Mouse (Mus musculus): ENCODE results near the gene Mettl1. TPM values are rescaled to one million over a fixed set of nuclear protein-coding genes. Genes with fewer than 3 reads are reported as not detected.

The Mettl1 gene
- polyA plus RNA-seq, 1 experiment from 2014 or later, result 67.4 TPM

GRCm38 (mm10) chr10:127081996-127082620 is 40.9 kb downstream of the Mettl1 start:
- H3K27ac ChIP-seq, result no peak overlapping the region
- H3K36me3 ChIP-seq, result no peaks in the 10 kb centered on the region
- H3K9me3 ChIP-seq (replicated peaks), result no peaks in the 10 kb centered on the region
- peaks cover 50% of the 10 kb centered on the region for H3K4me1 ChIP-seq
- H3K27me3 ChIP-seq, result peaks cover 93% of the 10 kb centered on the region
- H3K4me2 ChIP-seq, result no peak overlapping the region
- no peak overlapping the region for H3K4me3 ChIP-seq (replicated peaks)
- no peak for ATAC-seq (replicated peaks; ENCODE audit: low FRiP score)
- H3K9ac ChIP-seq, result no peak overlapping the region
- 35% methylated on average over 8 of the region's 8 CpGs for WGBS

GRCm38 (mm10) chr10:127083292-127083914 is 42.2 kb downstream of the Mettl1 start:
- ATAC-seq (replicated peaks; ENCODE audit: low FRiP score), result no peak
- Histone ChIP-seq H3K27me3 (peaks cover 93% of the 10 kb centered on the region), H3K4me3 (replicated peaks) (no peak overlapping the region), H3K4me2 (no peak overlapping the region), H3K4me1 (peaks cover 43% of the 10 kb centered on the region), H3K9me3 (replicated peaks) (no peaks in the 10 kb centered on the region), H3K36me3 (no peaks in the 10 kb centered on the region), H3K9ac (no peak overlapping the region), H3K27ac (no peak overlapping the region)
- WGBS, result 27% methylated on average over 8 of the region's 8 CpGs

GRCm38 (mm10) chr10:127083915-127084306 is 42.7 kb downstream of the Mettl1 start:
- Histone ChIP-seq H3K27me3 (peaks cover 92% of the 10 kb centered on the region), H3K9ac (no peak overlapping the region), H3K36me3 (no peaks in the 10 kb centered on the region), H3K9me3 (replicated peaks) (no peaks in the 10 kb centered on the region), H3K4me3 (replicated peaks) (no peak overlapping the region), H3K27ac (no peak overlapping the region), H3K4me2 (no peak overlapping the region), H3K4me1 (peaks cover 38% of the 10 kb centered on the region)
- no peak for ATAC-seq (replicated peaks; ENCODE audit: low FRiP score)
- WGBS, result 28% methylated on average over 5 of the region's 5 CpGs

- ATAC-seq (replicated peaks; ENCODE audit: low FRiP score), result no peak
- no peak overlapping the region for H3K4me3 ChIP-seq (replicated peaks)
- WGBS, result 82% methylated on average over 9 of the region's 9 CpGs
- H3K27ac ChIP-seq, result no peak overlapping the region
- no peak overlapping the region for H3K9ac ChIP-seq
- no peaks in the 10 kb centered on the region for H3K9me3 ChIP-seq (replicated peaks)
- H3K27me3 ChIP-seq, result peaks cover 92% of the 10 kb centered on the region
- no peaks in the 10 kb centered on the region for H3K36me3 ChIP-seq
- peaks cover 26% of the 10 kb centered on the region for H3K4me1 ChIP-seq
- no peak overlapping the region for H3K4me2 ChIP-seq
Observed at GRCm38 (mm10) chr10:127085052-127085451, 43.8 kb downstream of the Mettl1 start.

GRCm38 (mm10) chr10:127085633-127086032 is 44.4 kb downstream of the Mettl1 start:
- Histone ChIP-seq H3K4me1 (peaks cover 23% of the 10 kb centered on the region), H3K27me3 (peaks cover 92% of the 10 kb centered on the region)
- no peak for ATAC-seq (replicated peaks; ENCODE audit: low FRiP score)

GRCm38 (mm10) chr10:127090560-127091411 is 49.6 kb downstream of the Mettl1 start:
- H3K4me3 ChIP-seq (replicated peaks), result peak overlapping the region; percentile 26
- H3K9me3 ChIP-seq (replicated peaks), result no peaks in the 10 kb centered on the region
- no peak overlapping the region for H3K27ac ChIP-seq
- peaks cover 77% of the 10 kb centered on the region for H3K27me3 ChIP-seq
- H3K4me1 ChIP-seq, result peaks cover 23% of the 10 kb centered on the region
- H3K4me2 ChIP-seq, result peak overlapping the region; percentile 51
- WGBS, result 8% methylated on average over 57 of the region's 57 CpGs
- H3K36me3 ChIP-seq, result peaks cover 8% of the 10 kb centered on the region
- no peak overlapping the region for H3K9ac ChIP-seq
- ATAC-seq (replicated peaks; ENCODE audit: low FRiP score), result 0 out of 2 replicates have a peak, but pooled peaks have one; percentile 29

More at GRCm38 (mm10) chr10:127085633-127086032, 44.4 kb downstream of the Mettl1 start:
- H3K4me3 ChIP-seq (replicated peaks), result no peak overlapping the region
- no peak overlapping the region for H3K27ac ChIP-seq
- WGBS, result 70% methylated on average over 6 of the region's 6 CpGs
- no peaks in the 10 kb centered on the region for H3K36me3 ChIP-seq
- no peaks in the 10 kb centered on the region for H3K9me3 ChIP-seq (replicated peaks)
- H3K9ac ChIP-seq, result no peak overlapping the region
- H3K4me2 ChIP-seq, result no peak overlapping the region

GRCm38 (mm10) chr10:127091507-127092396 is 50.5 kb downstream of the Mettl1 start:
- Histone ChIP-seq H3K27me3 (peaks cover 74% of the 10 kb centered on the region), H3K4me1 (peaks cover 23% of the 10 kb centered on the region), H3K9ac (no peak overlapping the region), H3K4me2 (peak overlapping the region; percentile 51), H3K9me3 (replicated peaks) (no peaks in the 10 kb centered on the region), H3K4me3 (replicated peaks) (peak overlapping the region; percentile 26), H3K36me3 (peaks cover 18% of the 10 kb centered on the region), H3K27ac (no peak overlapping the region)
- 9% methylated on average over 51 of the region's 51 CpGs for WGBS
- peak; percentile 20; the same call in 1 of the 2 replicates for ATAC-seq (replicated peaks; ENCODE audit: low FRiP score)

- no peak for ATAC-seq (replicated peaks; ENCODE audit: low FRiP score)
- Histone ChIP-seq H3K4me2 (no peak overlapping the region), H3K27ac (no peak overlapping the region), H3K36me3 (peaks cover 27% of the 10 kb centered on the region), H3K4me1 (peaks cover 23% of the 10 kb centered on the region), H3K27me3 (peaks cover 64% of the 10 kb centered on the region), H3K9me3 (replicated peaks) (no peaks in the 10 kb centered on the region), H3K9ac (no peak overlapping the region), H3K4me3 (replicated peaks) (no peak overlapping the region)
- 45% methylated on average over 4 of the region's 4 CpGs for WGBS
Observed at GRCm38 (mm10) chr10:127092742-127093141, 51.5 kb downstream of the Mettl1 start.

GRCm38 (mm10) chr10:127094382-127094802 is 53.2 kb downstream of the Mettl1 start:
- Histone ChIP-seq H3K4me2 (no peak overlapping the region), H3K4me3 (replicated peaks) (no peak overlapping the region), H3K27me3 (peaks cover 48% of the 10 kb centered on the region), H3K9ac (no peak overlapping the region), H3K9me3 (replicated peaks) (no peaks in the 10 kb centered on the region), H3K27ac (no peak overlapping the region), H3K36me3 (peaks cover 43% of the 10 kb centered on the region), H3K4me1 (peaks cover 23% of the 10 kb centered on the region)
- ATAC-seq (replicated peaks; ENCODE audit: low FRiP score), result no peak
- WGBS, result 48% methylated on average over 7 of the region's 7 CpGs
